Mouse (Mus musculus) forebrain, embryonic 11.5 days (tissue): ENCODE data around the gene 6430531B16Rik. TPM values are rescaled to one million over a fixed set of nuclear protein-coding genes. Genes with fewer than 3 reads are reported as not detected.

Experiments used
- ATAC-seq: fragments of 200-750 bp; cut with Nextera tagmentation; replicated peaks from 2 replicates; pipeline ENCODE4 v1.8.0; 2017; ENCODE audit warnings: moderate TSS enrichment; ENCODE audit not compliant: low FRiP score
- DNase-seq: peaks from one replicate; pipeline ENCODE4 v3.0.0-alpha.2; 2017; ENCODE audit warnings: low spot score
- H3K27ac ChIP-seq: fragments of 300-500 bp; sonication (generic); 2 replicates; pipeline ENCODE4 v1.5.1; 2014; ENCODE audit warnings: low read depth, low read length
- H3K27me3 ChIP-seq: fragments of 300-500 bp; sonication (generic); 2 replicates; pipeline ENCODE4 v1.6.1; 2014; ENCODE audit warnings: mild to moderate bottlenecking, low read length, mixed read lengths; ENCODE audit not compliant: control insufficient read depth, insufficient read depth
- H3K36me3 ChIP-seq: fragments of 300-500 bp; sonication (generic); 2 replicates; pipeline ENCODE4 v1.6.1; 2014; ENCODE audit warnings: mild to moderate bottlenecking, low read length, moderate library complexity, mixed read lengths; ENCODE audit not compliant: control insufficient read depth, insufficient read depth
- H3K4me1 ChIP-seq: fragments of 300-500 bp; sonication (generic); replicated peaks from 2 replicates; pipeline ENCODE4 v1.6.1; 2014; ENCODE audit warnings: low read length, mixed read lengths; ENCODE audit not compliant: control insufficient read depth, insufficient read depth
- H3K4me2 ChIP-seq: fragments of 300-500 bp; sonication (generic); 2 replicates; pipeline ENCODE4 v1.6.1; 2014; ENCODE audit warnings: low read depth, mild to moderate bottlenecking, low read length, moderate library complexity, mixed read lengths; ENCODE audit not compliant: severe bottlenecking
- H3K4me3 ChIP-seq: fragments of 300-500 bp; sonication (generic); 2 replicates; pipeline ENCODE4 v1.5.1; 2014; ENCODE audit warnings: low read depth, low read length
- H3K9ac ChIP-seq: fragments of 300-500 bp; sonication (generic); 2 replicates; pipeline ENCODE4 v1.6.1; 2014; ENCODE audit warnings: low read length
- H3K9me3 ChIP-seq: fragments of 300-500 bp; sonication (generic); 2 replicates; pipeline ENCODE4 v1.6.1; 2016; ENCODE audit warnings: low read length, mixed read lengths; ENCODE audit not compliant: control insufficient read depth
- WGBS: fragments of 180-500 bp; shearing (Covaris S2); extraction: QIAGEN DNeasy Blood & Tissue Kit; methylation state at CpG from one replicate; pipeline ENCODE4 v1.1.7; 2014; 5-methylcytosine and 5-hydroxymethylcytosine counted together
- polyA plus RNA-seq: library from polyadenylated mRNA; unstranded; fragments of >200 nt; fragmentation: Nextera tagmentation; extraction: Ambion mirVana; gene quantifications from 2 replicates; pipeline ENCODE4 v1.2.1, GENCODE M21; 2014

6430531B16Rik gene
- polyA plus RNA-seq, 1 experiment from 2014 or later, result 0.35 TPM

GRCm38 (mm10) chr7:139951079-139951478 is 27.5 kb downstream of the 6430531B16Rik start:
- Histone ChIP-seq H3K4me3 (peak overlapping the region; percentile 35), H3K27me3 (peaks cover 35% of the 10 kb centered on the region), H3K4me1 (peaks cover 13% of the 10 kb centered on the region; the same call in 1 of the 2 replicates), H3K4me2 (peak overlapping the region; percentile 73), H3K36me3 (no peaks in the 10 kb centered on the region), H3K27ac (no peak overlapping the region), H3K9me3 (no peaks in the 10 kb centered on the region), H3K9ac (no peak overlapping the region)
- ATAC-seq, result no peak
- no peak for DNase-seq
- WGBS, result 7% methylated on average over 16 of the region's 16 CpGs

GRCm38 (mm10) chr7:139950283-139950971 is 28.1 kb downstream of the 6430531B16Rik start:
- Histone ChIP-seq H3K4me3 (peak overlapping the region; percentile 35), H3K27me3 (peaks cover 41% of the 10 kb centered on the region), H3K9me3 (no peaks in the 10 kb centered on the region), H3K9ac (peak overlapping the region; percentile 37; the same call in 1 of the 2 replicates), H3K4me2 (peak overlapping the region; percentile 73), H3K4me1 (peaks cover 13% of the 10 kb centered on the region; the same call in 1 of the 2 replicates), H3K36me3 (no peaks in the 10 kb centered on the region), H3K27ac (no peak overlapping the region)
- DNase-seq (peak; percentile 72), ATAC-seq (peak; percentile 70)
- WGBS, result under 1% methylated on average over 33 of the region's 33 CpGs

GRCm38 (mm10) chr7:139949893-139950282 is 28.7 kb downstream of the 6430531B16Rik start:
- Histone ChIP-seq H3K9me3 (no peaks in the 10 kb centered on the region), H3K36me3 (no peaks in the 10 kb centered on the region), H3K4me3 (peak overlapping the region; percentile 35), H3K9ac (peak overlapping the region; percentile 37; the same call in 1 of the 2 replicates), H3K27me3 (peaks cover 46% of the 10 kb centered on the region), H3K4me1 (peaks cover 13% of the 10 kb centered on the region; the same call in 1 of the 2 replicates), H3K4me2 (peak overlapping the region; percentile 73), H3K27ac (no peak overlapping the region)
- ATAC-seq (peak; percentile 69), DNase-seq (peak; percentile 73)
- under 1% methylated on average over 15 of the region's 15 CpGs for whole genome bisulfite sequencing

GRCm38 (mm10) chr7:139946032-139946431 is 32.5 kb downstream of the 6430531B16Rik start:
- H3K36me3 ChIP-seq, result no peaks in the 10 kb centered on the region
- no peaks in the 10 kb centered on the region for H3K9me3 ChIP-seq
- no peak overlapping the region for H3K9ac ChIP-seq
- no peak overlapping the region for H3K4me3 ChIP-seq
- H3K4me1 ChIP-seq, result peaks cover 15% of the 10 kb centered on the region
- H3K27me3 ChIP-seq, result peaks cover 73% of the 10 kb centered on the region
- H3K4me2 ChIP-seq, result no peak overlapping the region
- ATAC-seq, result no peak
- no peak for DNase-seq
- WGBS, result 13% methylated on average over 5 of the region's 5 CpGs
- no peak overlapping the region for H3K27ac ChIP-seq

- no peak for ATAC-seq
- Histone ChIP-seq H3K36me3 (no peaks in the 10 kb centered on the region), H3K9me3 (no peaks in the 10 kb centered on the region), H3K4me1 (peaks cover 11% of the 10 kb centered on the region), H3K4me3 (no peak overlapping the region), H3K27ac (no peak overlapping the region), H3K4me2 (no peak overlapping the region), H3K9ac (no peak overlapping the region), H3K27me3 (peaks cover 70% of the 10 kb centered on the region)
- 17% methylated on average over 5 of the region's 5 CpGs for WGBS
- DNase-seq, result no peak
Measured at GRCm38 (mm10) chr7:139945516-139945915, 33.0 kb downstream of the 6430531B16Rik start.

GRCm38 (mm10) chr7:139944291-139945240 is 34.0 kb downstream of the 6430531B16Rik start:
- peaks cover 64% of the 10 kb centered on the region for H3K27me3 ChIP-seq
- DNase-seq (peak; percentile 61), ATAC-seq (0 out of 2 replicates have a peak, but pooled peaks have one; percentile 18)
- no peak overlapping the region for H3K9ac ChIP-seq
- H3K4me2 ChIP-seq, result peak overlapping the region; percentile 42
- H3K9me3 ChIP-seq, result no peaks in the 10 kb centered on the region
- peaks cover 5% of the 10 kb centered on the region for H3K4me1 ChIP-seq
- H3K4me3 ChIP-seq, result peak overlapping the region; percentile 24
- no peaks in the 10 kb centered on the region for H3K36me3 ChIP-seq
- H3K27ac ChIP-seq, result no peak overlapping the region
- 3% methylated on average over 68 of the region's 68 CpGs for WGBS

GRCm38 (mm10) chr7:139943674-139944281 is 34.8 kb downstream of the 6430531B16Rik start, which contains the start of gene Utf1:
TSS of gene Utf1 (plus strand) at chr7:139943789.
- Histone ChIP-seq H3K9me3 (no peaks in the 10 kb centered on the region), H3K27ac (no peak within 1 kb of the TSS), H3K4me3 (peak within 1 kb of the TSS; percentile 24), H3K27me3 (peaks cover 57% of the 10 kb centered on the region), H3K9ac (no peak within 1 kb of the TSS), H3K4me1 (peaks cover 4% of the 10 kb centered on the region), H3K4me2 (peak within 1 kb of the TSS; percentile 42), H3K36me3 (no peaks in the 10 kb centered on the region)
- peak; percentile 67 for DNase-seq
- WGBS, result 2% methylated on average over 59 of the region's 59 CpGs
- ATAC-seq, result peak; percentile 36; the same call in 1 of the 2 replicates
